Mouse (Mus musculus) thymus, adult 2 months (tissue): ENCODE measurements at regions not wholly inside any gene's neighbourhood (a gene's known extent, or its start where the extent isn't known, plus 50 kb on each side); places are given as distances from the start of the nearest gene placed in this dataset.

Experiments used
- CTCF ChIP-seq: fragments of 200-500 bp; IDR thresholded peaks from 2 replicates; pipeline ENCODE4 v1.5.1; 2012; ENCODE audit warnings: mild to moderate bottlenecking, control low read depth, low read length, moderate library complexity, borderline replicate concordance; ENCODE audit not compliant: control insufficient read depth, poor library complexity, insufficient read depth; ENCODE audit errors: extremely low read depth
- POLR2A ChIP-seq: fragments of 200-500 bp; IDR thresholded peaks from 2 replicates; pipeline ENCODE4 v1.6.1; 2012; ENCODE audit warnings: mild to moderate bottlenecking, low read length, control low read depth, moderate library complexity; ENCODE audit not compliant: control insufficient read depth, poor library complexity, insufficient read depth; ENCODE audit errors: extremely low read depth

GRCm38 (mm10) chr17:44443460-44443859, 255.1 kb downstream of the Clic5 start:
- TF ChIP-seq POLR2A (no peak), CTCF (no peak)
